Mouse (Mus musculus) myocyte (in vitro differentiated cells): ENCODE measurements at regions not wholly inside any gene's neighbourhood (a gene's known extent, or its start where the extent isn't known, plus 50 kb on each side); places are given as distances from the start of the nearest gene placed in this dataset.

Experiments
- H3K27me3 ChIP-seq: one replicate; pipeline ENCODE4 v1.6.1; 2011; ENCODE audit not compliant: control insufficient read depth, insufficient read depth, insufficient read length
- H3K36me3 ChIP-seq: one replicate; pipeline ENCODE4 v1.6.1; 2011; ENCODE audit not compliant: control insufficient read depth, insufficient read depth
- H3K4me2 ChIP-seq: one replicate; pipeline ENCODE4 v1.6.1; 2011; ENCODE audit warnings: low read depth, control low read depth
- H3K4me3 ChIP-seq: one replicate; pipeline ENCODE4 v1.5.1; 2011; ENCODE audit warnings: mild to moderate bottlenecking, control low read depth, moderate library complexity
- H3K79me2 ChIP-seq: one replicate; pipeline ENCODE4 v1.6.1; 2011; ENCODE audit not compliant: control insufficient read depth, insufficient read depth
- H3ac ChIP-seq: one replicate; pipeline ENCODE4 v1.6.1; 2011; ENCODE audit not compliant: control insufficient read depth, insufficient read length
- CEBPB ChIP-seq: IDR thresholded peaks from 2 replicates; pipeline ENCODE4 v1.6.1; 2011; ENCODE audit warnings: mild to moderate bottlenecking, moderate library complexity; ENCODE audit not compliant: poor library complexity, insufficient read depth, severe bottlenecking
- E2F4 ChIP-seq: IDR thresholded peaks from one replicate; pipeline ENCODE4 v1.6.1; 2011; ENCODE audit warnings: mild to moderate bottlenecking, control low read depth, moderate library complexity; ENCODE audit not compliant: insufficient read depth
- MAX ChIP-seq: IDR thresholded peaks from one replicate; pipeline ENCODE4 v1.6.1; 2011; ENCODE audit warnings: low read depth, mild to moderate bottlenecking, control low read depth
- MYOD1 ChIP-seq, 3 experiments: IDR thresholded peaks; one replicate each; pipeline ENCODE4 v1.6.1; 2011; ENCODE audit warnings: control low read depth in 2 of 3, low read depth in 2 of 3, mild to moderate bottlenecking in 2 of 3, moderate library complexity in 1 of 3; ENCODE audit not compliant: insufficient read length in 2 of 3, control insufficient read depth in 1 of 3
- MYOG ChIP-seq, 3 experiments: IDR thresholded peaks; one replicate each; pipeline ENCODE4 v1.6.1; 2011; ENCODE audit warnings: control low read depth in 2 of 3, low read depth in 2 of 3, mild to moderate bottlenecking in 2 of 3; ENCODE audit not compliant: insufficient read length in 2 of 3, control insufficient read depth in 1 of 3, insufficient read depth in 1 of 3
- POLR2A ChIP-seq: IDR thresholded peaks from one replicate; pipeline ENCODE4 v1.6.1; 2011; ENCODE audit warnings: low read depth, mild to moderate bottlenecking, control low read depth, moderate library complexity; ENCODE audit not compliant: insufficient read length
- POLR2AphosphoS2 ChIP-seq: IDR thresholded peaks from one replicate; pipeline ENCODE4 v1.6.1; 2011; ENCODE audit warnings: low read depth, control low read depth; ENCODE audit not compliant: insufficient read length
- REST ChIP-seq: IDR thresholded peaks from one replicate; pipeline ENCODE4 v1.6.1; 2011; ENCODE audit warnings: mild to moderate bottlenecking, control low read depth, moderate library complexity; ENCODE audit not compliant: insufficient read depth, insufficient read length
- SRF ChIP-seq: IDR thresholded peaks from one replicate; pipeline ENCODE4 v1.6.1; 2011; ENCODE audit warnings: low read depth; ENCODE audit not compliant: control insufficient read depth, insufficient read length
- TCF12 ChIP-seq: IDR thresholded peaks from one replicate; pipeline ENCODE4 v1.6.1; 2011; ENCODE audit warnings: mild to moderate bottlenecking, control low read depth; ENCODE audit not compliant: poor library complexity, insufficient read depth, severe bottlenecking
- TCF3 ChIP-seq: IDR thresholded peaks from one replicate; pipeline ENCODE4 v1.6.1; 2011; ENCODE audit warnings: low read depth, control low read depth; ENCODE audit not compliant: insufficient read length
- USF1 ChIP-seq: IDR thresholded peaks from one replicate; pipeline ENCODE4 v1.6.1; 2011; ENCODE audit warnings: low read depth, mild to moderate bottlenecking, control low read depth, moderate library complexity

DNA sequence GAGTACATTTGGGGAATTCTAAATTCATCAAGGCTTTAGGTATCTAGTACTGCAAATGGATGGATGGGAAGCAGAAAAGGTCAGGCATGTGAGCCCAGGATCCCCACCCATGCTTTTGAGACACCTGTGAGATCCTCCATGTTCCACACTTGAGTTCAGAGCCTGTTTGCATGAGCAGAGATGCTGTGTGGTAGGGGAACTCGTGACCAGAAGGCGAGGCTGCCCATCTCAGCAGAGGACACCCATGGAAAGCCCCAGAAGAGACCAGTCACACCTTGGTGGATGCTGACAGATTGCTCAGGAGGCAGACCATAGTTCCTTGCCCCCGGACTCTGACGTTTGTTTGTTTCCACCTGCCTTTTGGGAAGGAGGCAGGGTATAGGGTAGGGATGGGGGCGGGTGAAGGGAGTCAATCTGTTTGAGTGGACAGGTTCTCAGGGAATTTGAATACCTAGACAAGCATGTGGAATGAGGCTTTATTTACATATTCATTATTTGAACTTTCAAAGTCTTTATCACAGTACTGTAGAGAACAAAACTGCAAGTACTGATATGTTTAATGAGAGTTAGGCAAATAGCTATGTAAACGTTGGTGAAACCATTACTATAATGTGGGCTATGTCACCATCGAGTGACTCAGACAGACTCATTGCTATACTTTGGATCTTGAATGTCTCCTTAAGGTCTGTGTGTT lies 278.5 kb downstream of the Dhx35 start:
- H3K79me2 ChIP-seq, result no peaks in the 10 kb centered on the region
- no peaks in the 10 kb centered on the region for H3K36me3 ChIP-seq
- H3K4me2 ChIP-seq, result no peak overlapping the region
- TF ChIP-seq POLR2AphosphoS2, result no peak
- TF ChIP-seq REST, result no peak
- TF ChIP-seq MYOD1 (IDR thresholded peaks at IDR 0.05; ENCODE audit: control insufficient read depth in 1 of 3, insufficient read length in 2 of 3, low read depth in 2 of 3), result no peak
- no peak for TF ChIP-seq USF1
- no peak for TF ChIP-seq MYOG (IDR thresholded peaks at IDR 0.05; ENCODE audit: control insufficient read depth in 1 of 3, insufficient read depth in 1 of 3, insufficient read length in 2 of 3, low read depth in 2 of 3)
- TF ChIP-seq SRF, result no peak
- TF ChIP-seq TCF12, result no peak
- TF ChIP-seq CEBPB, result no peak
- no peak for TF ChIP-seq POLR2A
- no peak for TF ChIP-seq MAX
- TF ChIP-seq E2F4, result no peak
- no peak for TF ChIP-seq TCF3
- H3K4me3 ChIP-seq, result no peak overlapping the region
- no peak overlapping the region for H3ac ChIP-seq
- no peaks in the 10 kb centered on the region for H3K27me3 ChIP-seq

GRCm38 (mm10) chr2:159079836-159080235 lies 285.2 kb downstream of the Dhx35 start:
- Histone ChIP-seq H3K4me2 (no peak overlapping the region), H3K27me3 (no peaks in the 10 kb centered on the region), H3ac (no peak overlapping the region), H3K4me3 (no peak overlapping the region), H3K79me2 (no peaks in the 10 kb centered on the region), H3K36me3 (no peaks in the 10 kb centered on the region)
- TF ChIP-seq E2F4 (no peak), POLR2AphosphoS2 (no peak), USF1 (no peak), MAX (no peak), SRF (no peak), CEBPB (no peak), TCF3 (no peak)

GRCm38 (mm10) chr2:159080784-159081544 lies 286.4 kb downstream of the Dhx35 start:
- TF ChIP-seq POLR2AphosphoS2, result no peak
- TF ChIP-seq MYOG (IDR thresholded peaks at IDR 0.05; ENCODE audit: control insufficient read depth in 1 of 3, insufficient read depth in 1 of 3, insufficient read length in 2 of 3, low read depth in 2 of 3), result no peak
- no peak for TF ChIP-seq POLR2A
- TF ChIP-seq CEBPB, result no peak
- no peak for TF ChIP-seq SRF
- TF ChIP-seq USF1, result no peak
- TF ChIP-seq E2F4, result no peak
- no peak for TF ChIP-seq TCF3
- no peak for TF ChIP-seq REST
- Histone ChIP-seq H3K36me3 (no peaks in the 10 kb centered on the region), H3K4me3 (no peak overlapping the region), H3K27me3 (no peaks in the 10 kb centered on the region), H3ac (no peak overlapping the region), H3K4me2 (no peak overlapping the region), H3K79me2 (no peaks in the 10 kb centered on the region)

DNA sequence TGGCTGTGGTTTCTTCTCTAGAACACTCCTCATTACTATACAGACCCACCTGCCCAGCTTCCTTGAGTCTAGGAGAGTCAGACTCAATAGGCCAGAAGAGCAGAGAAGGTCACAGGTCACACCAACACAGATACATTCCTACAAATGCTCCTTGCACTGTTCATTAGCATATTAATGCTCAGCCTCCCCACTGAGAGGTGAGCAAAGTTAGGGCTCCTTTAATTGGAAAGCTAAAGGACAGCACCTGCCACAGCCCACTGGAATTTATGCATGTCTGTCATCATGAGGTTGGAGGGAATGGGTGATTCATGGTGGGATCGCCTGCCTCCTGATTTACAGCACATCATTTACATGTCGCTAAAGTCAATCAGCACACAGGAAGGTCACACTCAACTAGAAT lies 292.2 kb downstream of the Dhx35 start:
- H3K79me2 ChIP-seq, result no peaks in the 10 kb centered on the region
- H3ac ChIP-seq, result no peak overlapping the region
- TF ChIP-seq POLR2AphosphoS2 (no peak), E2F4 (no peak), REST (no peak), TCF3 (no peak), MYOD1 (IDR thresholded peaks at IDR 0.05; ENCODE audit: control insufficient read depth in 1 of 3, insufficient read length in 2 of 3, low read depth in 2 of 3) (no peak), SRF (no peak), MYOG (IDR thresholded peaks at IDR 0.05; ENCODE audit: control insufficient read depth in 1 of 3, insufficient read depth in 1 of 3, insufficient read length in 2 of 3, low read depth in 2 of 3) (no peak), MAX (no peak), POLR2A (no peak), TCF12 (no peak), USF1 (no peak)

GRCm38 (mm10) chr2:159088196-159088595 lies 293.6 kb downstream of the Dhx35 start:
- H3K27me3 ChIP-seq, result no peaks in the 10 kb centered on the region
- no peak overlapping the region for H3ac ChIP-seq
- H3K4me2 ChIP-seq, result no peak overlapping the region
- no peak overlapping the region for H3K4me3 ChIP-seq
- H3K79me2 ChIP-seq, result no peaks in the 10 kb centered on the region
- no peaks in the 10 kb centered on the region for H3K36me3 ChIP-seq
- TF ChIP-seq MYOD1 (IDR thresholded peaks at IDR 0.05; ENCODE audit: control insufficient read depth in 1 of 3, insufficient read length in 2 of 3, low read depth in 2 of 3), result no peak
- TF ChIP-seq POLR2A, result no peak
- no peak for TF ChIP-seq E2F4
- no peak for TF ChIP-seq TCF12
- TF ChIP-seq CEBPB, result no peak
- no peak for TF ChIP-seq MYOG (IDR thresholded peaks at IDR 0.05; ENCODE audit: control insufficient read depth in 1 of 3, insufficient read depth in 1 of 3, insufficient read length in 2 of 3, low read depth in 2 of 3)
- no peak for TF ChIP-seq TCF3
- TF ChIP-seq POLR2AphosphoS2, result no peak

More for the DNA sequence above, 292.2 kb downstream of the Dhx35 start:
- Histone ChIP-seq H3K4me3 (no peak overlapping the region), H3K27me3 (no peaks in the 10 kb centered on the region), H3K36me3 (no peaks in the 10 kb centered on the region), H3K4me2 (no peak overlapping the region)
